Mouse (Mus musculus): ENCODE results near the gene Aurkb.

DNA sequence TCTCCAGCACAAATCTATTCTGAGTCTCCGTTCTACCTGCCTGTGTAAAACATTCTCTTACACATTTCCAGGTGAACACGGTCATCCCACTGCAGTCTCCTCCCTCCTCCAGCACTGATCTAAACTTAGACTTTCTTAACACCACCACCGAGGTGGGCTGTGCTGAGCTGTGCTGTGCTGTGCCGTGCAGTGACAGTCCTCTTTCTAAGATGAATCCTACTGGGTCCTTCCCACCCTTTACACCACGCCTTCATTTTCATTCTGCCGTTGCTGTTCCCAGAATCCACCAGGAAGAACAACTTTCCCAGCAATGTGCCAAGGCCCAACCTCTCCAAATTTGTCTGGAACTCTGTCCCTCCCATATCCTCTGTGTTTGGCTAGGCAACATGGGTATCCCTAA lies 40.9 kb downstream of the Aurkb start:
- TF ChIP-seq POLR2A (IDR thresholded peaks at IDR 0.05; ENCODE audit: insufficient read depth, low read depth, low read length) = 0 out of 2 replicates have a peak, but pooled peaks have one; percentile 13
- TF ChIP-seq CTCF (IDR thresholded peaks at IDR 0.05) = no peak

Data from heart, adult 2 months (tissue).